Mouse (Mus musculus) naive thymus-derived CD4-positive, alpha-beta T cell, adult 2 months (primary cell): Measurements from ENCODE around the gene Xaf1.
A peak's percentile ranks its signal among the peaks of the same experiment; 100 is the strongest.
"Not testable (repeated sequence)": the region's sequence is repeated elsewhere in the genome, so short reads cannot be mapped to it uniquely, and the experiment has no call there.

ENCODE experiments used
- DNase-seq: peaks from one replicate; pipeline ENCODE4 v3.0.0-alpha.2; 2011; ENCODE audit warnings: low read depth

The Xaf1 gene

DNA sequence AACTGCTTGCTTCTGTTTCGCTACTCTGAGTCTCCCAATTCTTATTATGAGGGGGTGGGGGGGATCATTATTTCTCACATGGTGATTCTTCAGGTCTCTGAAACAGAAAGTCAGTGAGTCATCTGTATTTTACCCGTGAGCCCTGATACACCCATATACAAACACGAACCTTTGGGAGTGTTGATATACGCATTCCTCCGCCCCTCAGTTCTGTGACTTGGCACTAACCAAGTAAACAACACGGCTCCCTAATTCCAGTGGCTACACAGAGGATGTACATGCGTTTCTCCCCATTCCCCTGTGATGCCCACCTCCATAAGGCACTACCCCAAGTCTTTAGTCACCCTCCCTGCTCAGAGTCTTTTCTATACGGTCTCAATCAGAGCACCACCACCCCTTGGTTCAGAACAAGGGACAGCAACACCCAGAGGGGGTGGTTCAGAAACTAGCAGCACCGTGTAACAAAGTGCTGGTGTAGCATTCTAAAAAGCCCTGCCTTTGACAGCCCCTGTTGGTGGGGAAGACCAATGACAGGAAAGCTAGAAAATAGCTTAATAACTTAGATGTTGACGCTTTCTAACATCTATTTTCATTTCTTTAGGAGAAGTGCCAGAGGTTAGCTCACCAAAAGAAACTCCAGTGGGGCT, 10.0 kb downstream of the Xaf1 start:
- no peak for DNase-seq

GRCm38 (mm10) chr11:72314151-72314895, 12.9 kb downstream of the Xaf1 start, which contains the start of gene Fbxo39:
Gene Fbxo39 (plus strand): TSS chr11:72314444.
- no peak for DNase-seq

GRCm38 (mm10) chr11:72318026-72318425, 16.6 kb downstream of the Xaf1 start:
- DNase-seq: no peak

DNA sequence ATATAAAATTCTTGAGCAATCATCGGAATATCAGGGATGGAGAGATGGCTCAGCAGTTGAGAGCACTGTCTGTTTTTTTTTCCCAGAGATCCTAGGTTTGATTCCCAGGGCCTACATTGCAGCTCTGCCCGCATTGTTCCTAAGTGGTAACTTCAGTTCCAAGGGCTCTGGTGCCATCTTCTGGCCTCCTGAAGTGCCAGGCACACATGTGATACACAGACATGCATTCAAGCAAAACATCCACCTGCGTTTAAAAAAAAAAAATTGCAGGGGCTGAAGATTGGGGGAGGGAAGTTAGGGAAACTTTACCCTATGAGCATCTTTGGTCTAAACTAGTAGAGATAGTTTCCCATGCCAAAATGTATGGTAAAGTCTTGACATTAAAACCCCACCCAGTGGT, 23.0 kb downstream of the Xaf1 start:
- peak; percentile 41 for DNase-seq

- DNase-seq: no peak
These were observed 24.3 kb downstream of the Xaf1 start for GRCm38 (mm10) chr11:72325701-72326100.

DNA sequence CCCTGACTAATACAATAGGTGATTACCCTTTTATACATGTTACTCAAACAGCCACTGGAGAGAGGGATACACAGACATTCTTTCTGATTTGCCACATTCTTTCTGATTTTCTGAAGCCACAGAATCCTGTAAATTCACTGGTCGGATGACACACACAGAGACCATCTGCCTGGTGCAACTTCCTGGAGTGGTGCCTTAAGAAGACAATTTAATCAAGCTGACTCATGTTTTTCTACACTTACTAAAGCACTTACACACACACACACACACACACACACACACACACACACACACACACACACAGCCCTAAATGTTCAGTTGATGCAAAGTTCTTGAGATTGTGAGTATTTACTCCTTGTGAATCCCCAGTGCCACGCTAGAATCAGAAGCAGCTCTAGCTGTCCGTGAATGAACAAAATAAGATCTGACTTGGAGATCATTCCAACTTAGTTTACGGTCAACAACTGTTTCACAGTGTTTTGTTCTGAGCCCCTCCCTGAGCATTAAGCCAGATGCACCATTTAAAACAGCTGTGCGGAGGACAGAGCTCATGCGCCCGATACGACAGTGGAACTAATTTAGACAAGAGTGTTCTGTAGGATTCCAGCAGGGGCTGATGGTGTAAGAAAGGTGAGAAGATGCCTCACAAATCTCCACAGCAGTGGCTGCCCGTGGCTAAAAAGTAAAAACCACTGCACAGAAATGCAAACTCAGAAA, 31.7 kb downstream of the Xaf1 start:
- no peak for DNase-seq

- DNase-seq: no peak
These were observed 33.2 kb downstream of the Xaf1 start for GRCm38 (mm10) chr11:72334653-72335052.

DNA sequence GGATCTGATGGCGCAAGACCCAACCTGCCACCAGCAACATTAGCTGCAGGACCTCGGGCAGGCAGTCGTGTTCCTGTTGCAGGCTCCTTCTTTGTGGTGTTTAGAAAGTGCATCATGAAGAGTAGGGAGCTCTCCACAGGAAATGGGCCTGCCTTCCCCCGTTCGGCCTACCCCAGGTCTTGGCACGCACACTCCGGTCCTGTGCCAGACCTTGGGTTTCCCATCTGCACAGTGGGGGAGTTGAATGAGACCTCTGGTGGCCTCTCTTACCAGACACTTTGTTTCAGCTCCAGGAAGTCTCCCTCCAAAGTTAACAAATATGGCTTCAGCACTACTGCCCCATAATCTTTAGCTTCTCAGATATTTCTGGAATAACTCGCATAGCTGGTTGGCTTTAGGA, 35.3 kb downstream of the Xaf1 start:
- DNase-seq: no peak

DNA sequence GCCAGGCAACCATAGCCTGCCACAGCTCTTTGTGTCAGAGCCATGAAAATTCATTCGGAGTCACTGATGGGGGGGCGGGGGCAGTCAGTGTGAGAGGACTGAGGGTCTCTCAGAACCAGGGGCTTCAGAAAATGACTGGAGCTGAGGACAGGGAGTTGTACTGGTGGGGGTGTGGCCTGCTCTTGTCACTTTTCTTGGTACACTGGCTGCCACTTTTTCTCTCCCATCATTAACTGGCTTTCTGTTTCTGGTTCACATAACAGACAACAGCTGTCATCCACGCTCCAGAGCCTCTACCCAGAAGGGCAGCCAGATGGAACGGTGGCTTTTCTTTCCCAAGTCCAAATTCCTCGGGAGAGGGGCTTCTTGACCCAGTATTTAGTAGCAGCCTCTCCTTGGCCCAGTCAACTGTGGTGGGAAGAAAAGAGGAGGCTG, 37.0 kb downstream of the Xaf1 start:
- DNase-seq: no peak

- no peak for DNase-seq
These were observed 38.3 kb downstream of the Xaf1 start for GRCm38 (mm10) chr11:72339716-72340115.

DNA sequence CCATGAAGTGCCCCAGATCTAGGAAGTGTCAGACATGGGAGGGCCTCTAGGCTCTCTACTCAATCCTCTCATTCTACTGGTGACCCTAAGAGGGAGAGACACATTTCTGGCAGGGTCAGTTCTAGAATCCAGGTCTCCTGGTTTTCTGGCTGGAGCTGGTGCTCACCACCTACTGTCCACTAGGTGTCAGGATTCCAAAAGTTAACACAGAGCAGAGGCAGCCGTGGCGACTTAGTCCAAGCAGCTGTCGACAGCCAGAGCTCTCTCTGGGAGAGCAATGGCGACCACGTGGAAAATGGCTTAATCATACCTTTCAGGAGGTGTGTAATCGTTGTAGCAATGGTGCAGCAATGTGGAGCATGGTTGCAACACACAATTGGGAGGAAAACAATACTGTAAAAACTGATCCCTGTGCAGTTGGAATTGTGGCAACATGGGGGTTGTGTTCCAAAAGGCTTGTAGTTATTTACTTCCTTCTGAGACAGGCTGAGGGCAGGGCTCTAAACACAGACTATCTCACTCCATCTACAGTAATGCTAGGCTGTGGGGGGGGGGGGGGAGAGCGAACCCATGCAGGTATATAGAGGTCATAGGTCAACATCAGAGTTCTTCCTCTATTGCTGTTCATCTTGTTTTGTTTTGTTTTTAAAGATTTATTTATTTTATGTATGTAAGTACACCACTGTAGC, 41.3 kb downstream of the Xaf1 start:
- peak; percentile 42 for DNase-seq

DNA sequence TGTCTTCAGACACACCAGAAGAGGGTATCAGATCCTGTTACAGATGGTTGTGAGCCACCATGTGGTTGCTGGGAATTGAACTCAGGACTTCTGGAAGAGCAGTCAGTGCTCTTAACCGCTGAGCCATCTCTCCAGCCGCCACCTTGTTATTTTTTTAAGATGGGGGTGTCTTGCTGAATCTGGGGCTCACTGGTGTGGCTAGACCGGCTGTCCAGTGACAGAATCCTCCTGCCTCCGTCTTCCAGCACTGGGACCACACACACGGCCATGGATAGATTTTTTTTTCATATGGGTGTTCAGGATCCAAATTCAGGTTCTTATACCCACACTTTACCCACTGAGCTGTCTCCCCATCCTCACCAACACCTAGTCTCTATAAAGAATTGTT, 41.8 kb downstream of the Xaf1 start:
- not testable (repeated sequence) for DNase-seq

- DNase-seq: peak; percentile 41
These were observed 42.5 kb downstream of the Xaf1 start for GRCm38 (mm10) chr11:72343904-72344303.

DNA sequence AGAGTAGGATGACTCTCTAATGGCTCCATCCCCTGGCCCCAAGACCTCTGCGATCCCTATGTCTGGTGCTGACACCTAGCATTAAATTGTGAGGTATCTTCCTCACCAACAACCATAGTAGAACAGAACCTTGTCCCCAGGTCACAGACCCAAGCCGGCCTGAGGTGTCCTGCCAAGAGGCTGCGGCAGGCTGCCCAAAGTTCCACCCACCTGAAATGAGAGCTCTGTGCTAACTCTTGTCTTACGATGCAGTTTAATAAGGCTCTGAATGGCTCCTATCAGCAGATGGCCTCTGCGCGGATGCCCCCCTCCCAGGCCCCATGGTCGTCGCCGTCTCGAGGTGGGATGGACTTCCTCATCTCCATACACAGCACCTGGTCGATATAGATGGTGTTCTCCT, 43.1 kb downstream of the Xaf1 start:
- no peak for DNase-seq

GRCm38 (mm10) chr11:72348563-72348962, 47.1 kb downstream of the Xaf1 start:
- DNase-seq: no peak

DNA sequence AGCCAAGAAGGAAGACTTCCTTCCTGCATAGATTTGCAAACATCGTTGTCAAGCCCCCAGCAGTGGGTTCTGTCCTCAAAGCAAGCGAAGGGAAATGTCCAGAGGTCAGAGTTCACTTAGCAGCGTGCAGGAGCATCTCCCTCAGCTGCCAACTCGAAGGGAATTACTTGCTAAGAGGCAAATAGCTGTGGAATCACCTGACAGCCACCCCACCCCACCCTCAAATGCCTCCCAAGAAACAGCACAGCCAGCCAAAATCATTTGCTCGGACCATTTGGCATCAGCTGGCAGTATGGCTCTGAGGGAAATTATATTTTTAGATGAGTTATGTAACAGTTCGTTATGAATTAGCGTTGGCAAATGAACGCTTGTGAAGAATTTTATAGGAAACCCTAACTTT, 47.6 kb downstream of the Xaf1 start:
- DNase-seq: no peak

DNA sequence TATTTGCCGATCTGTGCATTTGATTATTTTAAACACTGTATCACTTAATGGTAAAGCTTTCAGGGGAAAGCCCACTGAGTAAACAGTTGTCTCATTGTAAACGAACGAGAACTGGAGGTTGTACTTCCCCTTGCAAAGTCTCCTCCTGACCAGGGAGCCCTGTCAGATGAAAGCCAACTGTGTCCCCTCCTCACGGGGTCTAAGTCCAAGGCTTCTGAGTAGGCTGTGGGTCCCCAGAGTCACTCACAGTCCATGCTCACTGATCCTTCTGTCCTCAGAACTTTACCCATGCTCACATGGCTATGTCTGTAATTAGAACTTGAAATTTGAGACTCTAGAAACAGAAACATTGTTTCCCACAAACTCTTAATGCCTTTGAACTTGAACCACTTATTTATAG, 48.2 kb downstream of the Xaf1 start:
- DNase-seq: no peak

GRCm38 (mm10) chr11:72352272-72352671, 50.8 kb downstream of the Xaf1 start:
- no peak for DNase-seq

DNA sequence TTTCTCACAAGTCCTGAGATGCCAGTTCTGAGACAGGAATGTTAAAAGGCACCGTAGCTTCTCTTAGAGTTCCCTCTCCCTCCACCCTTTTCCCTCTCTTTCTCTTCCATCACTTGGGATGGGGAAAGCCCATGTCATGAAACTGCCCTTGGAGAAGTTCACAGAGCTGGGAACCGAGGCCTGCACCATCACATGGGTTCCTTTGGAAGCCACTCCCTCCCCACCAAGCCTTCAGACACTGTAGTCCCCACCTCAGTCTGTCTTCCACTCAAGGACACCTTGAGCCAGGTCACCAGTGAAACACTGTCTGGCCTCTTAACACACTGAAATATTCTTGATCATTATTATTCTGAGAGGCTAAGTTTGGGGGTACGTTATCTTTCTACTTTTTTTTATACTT, 51.8 kb downstream of the Xaf1 start:
- no peak for DNase-seq

GRCm38 (mm10) chr11:72354971-72355728, 53.7 kb downstream of the Xaf1 start:
- peak; percentile 63 for DNase-seq
